Mouse (Mus musculus): ENCODE data around the gene Exo1.

Gene Exo1

DNA sequence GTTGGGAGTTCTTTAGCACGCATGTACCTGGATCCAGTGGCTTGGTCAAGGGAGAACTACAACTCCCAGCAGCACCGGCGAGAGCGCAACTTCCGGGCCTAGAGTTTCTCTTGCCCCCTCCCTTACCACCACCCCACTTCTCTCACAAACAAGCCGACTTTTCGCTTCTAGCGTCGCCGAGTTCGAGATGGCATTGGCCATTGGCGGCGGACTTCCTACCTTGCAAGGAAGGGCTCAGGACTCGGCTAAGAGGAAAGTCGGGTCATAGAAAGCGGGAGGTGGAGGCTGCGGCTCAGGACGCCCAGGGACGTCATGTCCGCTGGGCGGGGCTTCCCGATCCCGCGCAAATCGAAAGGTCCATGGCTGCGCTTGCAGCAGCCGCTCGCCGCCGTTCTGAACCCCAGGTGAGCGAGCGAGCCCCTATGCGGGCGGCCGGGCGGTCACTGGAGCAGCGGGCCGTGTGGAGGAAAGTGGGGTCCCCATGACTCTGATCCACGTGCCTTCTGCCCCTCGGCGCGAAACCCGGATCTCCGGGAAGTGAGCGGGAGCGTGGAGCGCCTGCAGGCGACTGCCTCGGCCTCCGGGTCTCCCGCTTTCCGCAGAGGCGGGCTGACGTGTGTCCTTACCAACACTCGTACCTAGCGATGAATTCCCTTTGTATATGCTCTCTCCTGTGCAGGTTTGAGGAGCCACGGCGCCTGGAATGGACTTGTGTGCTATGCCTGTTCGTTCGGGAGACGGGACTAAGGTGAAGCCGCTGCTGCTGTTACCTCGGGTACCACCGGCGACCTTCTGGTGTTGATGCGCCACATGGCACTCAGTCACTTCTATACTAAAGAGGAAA lies at the start of gene Exo1:
Gene Exo1, plus strand, starts transcription at position 129 of the 844 bp plus-strand sequence.
- DNase-seq (ENCODE audit: low spot score in 2 of 2) = peak; percentile 79

DNA sequence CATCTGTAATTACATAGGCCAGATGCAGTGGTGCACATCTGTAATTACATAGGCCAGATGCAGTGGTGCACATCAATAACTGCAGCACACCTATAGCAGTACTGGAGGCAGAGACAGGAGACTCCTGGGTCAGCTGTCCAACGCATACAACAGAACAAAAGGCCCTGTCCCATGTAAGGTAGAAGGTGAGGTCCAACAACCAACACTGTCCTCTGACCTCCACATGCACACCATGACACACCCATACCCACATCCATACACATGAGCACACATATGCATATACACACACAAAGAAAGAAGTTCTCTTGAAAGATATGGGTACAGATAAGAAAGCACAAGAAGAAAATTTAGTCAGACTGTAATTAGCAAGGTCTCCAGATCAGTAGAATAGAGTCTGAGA lies 24.9 kb upstream of the Exo1 start:
- DNase-seq (ENCODE audit: low spot score in 2 of 2) = no peak

DNA sequence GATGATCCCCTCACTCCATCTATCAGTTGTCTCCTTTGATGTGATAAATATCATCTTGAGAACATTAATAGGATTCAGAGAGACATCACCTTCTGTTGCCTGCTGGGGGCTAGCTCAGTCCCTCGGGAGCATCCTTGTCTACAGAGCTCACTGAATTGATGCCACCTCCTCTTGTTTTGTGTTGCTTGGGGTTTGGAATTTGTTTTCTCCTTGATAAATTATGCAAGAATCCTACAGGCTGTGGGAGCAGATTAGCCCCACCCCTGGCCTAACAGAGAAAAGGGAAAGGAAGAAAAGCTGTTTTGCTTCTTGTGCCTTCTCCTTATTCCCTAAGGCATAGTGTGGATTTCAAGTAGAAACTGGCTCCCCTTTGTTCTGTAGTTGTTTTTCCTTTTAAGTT lies 13.3 kb upstream of the Exo1 start:
- no peak for DNase-seq (ENCODE audit: low spot score in 2 of 2)

DNA sequence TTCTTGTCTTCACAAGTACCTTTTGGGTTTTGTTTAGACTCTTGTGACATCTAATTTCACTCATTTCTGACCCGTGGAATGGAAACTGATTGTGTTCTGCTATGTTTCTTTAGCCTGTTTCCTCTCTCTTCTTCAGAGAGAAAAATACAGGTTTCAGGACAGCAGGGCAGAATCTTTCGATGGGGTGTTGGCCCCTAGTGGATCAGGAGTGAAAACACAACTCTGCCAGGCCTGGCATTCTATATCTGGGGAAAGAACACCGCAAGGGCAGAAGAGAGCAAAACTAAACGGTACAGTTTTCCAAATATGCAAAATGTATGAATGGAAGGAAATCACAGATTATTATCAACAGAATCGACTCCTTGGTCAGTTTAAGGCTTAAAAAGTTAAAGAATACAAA lies 12.8 kb upstream of the Exo1 start:
- no peak for DNase-seq (ENCODE audit: low spot score in 2 of 2)

DNA sequence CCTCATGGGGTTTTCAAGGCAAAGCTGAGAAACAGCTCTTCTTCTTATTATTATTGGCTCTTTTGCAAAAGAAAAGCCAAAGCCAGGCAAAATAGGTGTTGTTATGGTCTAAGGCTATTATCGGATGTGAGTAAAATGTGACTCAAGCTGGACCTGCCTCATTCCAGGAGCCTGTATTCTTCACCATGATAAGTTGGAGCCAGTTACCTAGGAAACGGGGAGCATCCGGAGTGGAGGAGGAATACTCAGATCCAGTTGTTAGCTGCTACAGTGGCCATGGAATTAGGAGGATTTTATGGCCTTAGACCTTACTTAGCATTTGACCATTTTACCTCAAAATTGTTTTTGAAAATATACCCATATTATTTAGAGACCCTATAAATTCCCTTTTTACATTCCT lies 9.7 kb upstream of the Exo1 start:
- DNase-seq (ENCODE audit: low spot score in 2 of 2) = no peak

DNA sequence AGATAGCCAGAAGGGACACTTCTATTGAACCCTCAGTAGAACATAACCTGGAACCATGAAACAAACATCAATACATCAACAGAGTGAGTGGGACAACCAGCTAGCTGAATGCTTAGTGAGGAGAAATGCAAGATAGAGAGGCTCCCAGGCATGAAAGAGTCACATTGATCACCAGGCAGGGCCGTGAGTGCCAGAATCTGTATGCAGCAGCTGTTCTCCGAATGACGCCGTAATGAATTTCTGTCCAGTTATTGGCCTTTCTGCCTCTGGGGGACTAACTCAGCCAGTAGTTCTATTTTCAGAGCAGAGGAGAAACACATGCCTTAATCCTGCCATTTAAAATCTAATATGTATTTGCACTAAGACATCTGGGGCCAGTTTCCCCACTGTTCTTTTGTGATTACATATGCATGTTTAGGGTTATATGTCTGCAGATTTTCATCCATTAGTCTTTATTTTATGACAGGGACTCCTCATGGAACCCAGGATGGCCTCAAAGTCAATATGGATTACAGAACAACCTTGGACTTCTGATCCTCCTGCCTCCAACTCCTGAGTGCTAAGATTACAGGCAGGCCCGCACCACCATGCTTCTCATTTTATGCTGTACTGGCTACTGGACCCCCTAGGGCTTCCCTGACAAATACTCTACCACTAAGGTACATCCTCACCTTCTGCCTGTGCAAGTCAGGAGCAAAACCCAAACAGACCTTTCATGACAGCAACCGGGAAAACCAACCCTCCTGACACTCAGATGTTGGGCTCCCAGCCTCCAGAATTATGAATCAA lies 8.2 kb upstream of the Exo1 start:
- no peak for DNase-seq (ENCODE audit: low spot score in 2 of 2)

DNA sequence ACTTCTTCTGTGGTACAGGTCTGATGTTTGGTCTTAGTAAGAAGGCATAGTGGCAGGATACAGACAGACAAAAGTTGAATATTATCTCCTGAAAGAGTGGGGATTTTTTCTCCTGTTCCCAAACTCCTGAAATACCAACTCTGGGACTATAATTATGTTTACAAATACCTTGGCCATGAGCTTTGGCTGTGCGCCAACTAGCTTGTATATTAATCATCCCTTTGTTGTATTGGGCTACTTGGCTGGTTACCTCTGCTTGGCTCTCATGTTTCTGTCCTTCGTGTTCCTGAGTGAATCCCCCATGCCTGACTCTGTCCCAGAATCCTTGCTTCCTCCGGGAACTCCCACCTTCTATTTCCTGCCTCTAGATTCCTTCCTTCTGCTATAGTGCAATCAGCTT lies 3.0 kb downstream of the Exo1 start:
- no peak for DNase-seq (ENCODE audit: low spot score in 2 of 2)

DNA sequence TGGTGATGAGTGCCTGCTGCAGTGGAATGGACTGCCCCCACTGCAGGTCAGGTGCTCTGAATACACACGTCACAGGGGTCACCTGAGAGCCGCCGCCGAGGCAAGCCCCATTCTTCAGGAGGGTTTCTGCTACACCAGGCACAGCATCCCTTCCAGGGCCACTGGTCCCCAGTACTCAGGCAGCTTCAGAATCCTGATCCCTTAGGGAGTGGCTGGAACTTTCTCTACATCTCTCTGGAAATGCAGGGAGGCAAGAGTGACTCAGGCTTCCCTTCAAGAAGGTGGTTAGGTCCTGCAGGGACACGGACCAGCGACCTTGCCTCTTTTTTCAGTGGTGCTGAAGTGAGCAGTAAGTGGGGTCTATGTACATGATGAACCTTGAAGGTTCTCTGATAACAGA lies 12.9 kb downstream of the Exo1 start:
- DNase-seq (ENCODE audit: low spot score in 2 of 2) = no peak

DNA sequence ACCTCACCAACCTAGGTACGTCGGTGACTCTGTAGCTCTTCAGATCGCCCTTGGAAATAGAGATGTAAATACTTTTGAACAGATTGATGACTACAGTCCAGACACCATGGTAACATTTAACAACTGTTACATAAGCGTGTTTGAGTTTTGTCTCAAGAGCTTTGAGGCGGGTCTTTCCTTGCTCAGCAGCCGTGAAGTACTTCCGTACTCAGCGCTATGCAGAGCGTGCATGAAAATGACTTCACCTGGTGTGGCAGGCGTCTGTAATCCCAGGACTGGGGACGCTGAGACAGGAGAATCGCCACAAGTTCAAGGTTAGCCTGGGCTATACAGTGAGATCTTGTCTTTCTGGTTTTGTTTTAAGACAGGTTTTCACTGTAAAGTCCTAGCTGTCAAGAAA lies 13.3 kb downstream of the Exo1 start:
- no peak for DNase-seq (ENCODE audit: low spot score in 2 of 2)

DNA sequence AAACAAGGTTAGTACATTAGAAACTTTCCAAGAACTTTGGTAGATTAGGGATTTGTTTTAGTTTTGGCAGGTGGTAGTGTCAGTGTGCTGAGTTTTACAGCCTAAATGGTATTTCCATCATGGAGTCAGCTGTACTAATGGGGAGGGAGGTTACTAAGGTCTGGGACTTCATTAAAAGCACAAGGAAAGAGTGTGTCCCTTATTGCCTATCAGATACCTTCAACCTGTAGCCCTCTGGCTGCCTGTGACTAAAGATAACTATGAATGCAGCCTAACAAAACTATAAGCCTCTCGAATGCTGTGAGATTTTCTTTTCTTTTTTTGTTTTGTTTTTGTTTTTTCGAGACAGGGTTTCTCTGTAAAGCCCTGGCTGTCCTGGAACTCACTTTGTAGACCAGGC lies 30.8 kb downstream of the Exo1 start:
- no peak for DNase-seq (ENCODE audit: low spot score in 2 of 2)

DNA sequence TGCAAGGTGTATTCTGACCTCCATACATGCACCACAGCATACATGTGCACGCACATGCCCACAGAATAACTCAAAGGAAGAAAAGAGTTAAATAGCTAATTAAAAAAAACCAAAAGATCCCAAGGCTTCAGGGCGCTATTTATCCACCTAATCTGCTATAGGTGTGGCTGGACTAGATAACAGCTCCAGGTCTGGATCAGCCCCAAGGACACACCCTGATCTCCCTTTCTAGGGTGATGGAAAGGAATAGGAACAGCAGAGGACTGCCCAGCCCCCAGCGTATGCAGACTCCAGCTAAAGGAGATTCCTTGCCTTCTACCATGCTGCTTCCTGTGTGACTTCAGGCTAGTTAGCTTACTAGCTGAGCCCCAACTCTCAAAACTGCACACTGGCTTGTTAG lies 31.7 kb downstream of the Exo1 start:
- no peak for DNase-seq (ENCODE audit: low spot score in 2 of 2)

DNA sequence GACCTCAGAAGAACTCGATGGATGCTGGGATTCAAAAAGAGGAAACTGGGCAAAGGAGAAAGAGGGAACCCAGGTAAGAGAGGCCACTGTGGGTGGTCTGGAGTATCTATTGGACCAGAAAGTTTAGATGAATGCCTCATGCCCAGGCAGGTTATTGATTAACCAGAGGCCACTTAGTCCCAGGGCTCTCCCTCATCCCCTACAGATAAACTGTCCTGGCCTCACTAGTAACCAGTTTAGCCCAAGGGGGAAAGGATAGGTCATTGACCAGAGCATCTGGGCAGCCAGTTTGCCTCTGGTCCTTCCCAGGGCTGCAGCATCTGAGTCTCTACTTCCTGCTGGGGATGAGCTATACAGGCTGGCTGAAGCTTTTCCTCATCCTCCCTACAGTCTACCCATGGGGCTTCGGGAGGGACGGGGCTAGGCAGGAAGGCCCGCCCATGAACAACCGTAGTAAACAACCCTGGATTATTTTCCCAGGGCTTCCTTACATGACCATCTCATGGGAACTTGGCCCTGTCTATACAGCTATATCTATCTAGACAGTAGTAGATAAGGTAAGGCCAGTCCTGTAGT lies 33.4 kb downstream of the Exo1 start:
- DNase-seq (ENCODE audit: low spot score in 2 of 2) = no peak

DNA sequence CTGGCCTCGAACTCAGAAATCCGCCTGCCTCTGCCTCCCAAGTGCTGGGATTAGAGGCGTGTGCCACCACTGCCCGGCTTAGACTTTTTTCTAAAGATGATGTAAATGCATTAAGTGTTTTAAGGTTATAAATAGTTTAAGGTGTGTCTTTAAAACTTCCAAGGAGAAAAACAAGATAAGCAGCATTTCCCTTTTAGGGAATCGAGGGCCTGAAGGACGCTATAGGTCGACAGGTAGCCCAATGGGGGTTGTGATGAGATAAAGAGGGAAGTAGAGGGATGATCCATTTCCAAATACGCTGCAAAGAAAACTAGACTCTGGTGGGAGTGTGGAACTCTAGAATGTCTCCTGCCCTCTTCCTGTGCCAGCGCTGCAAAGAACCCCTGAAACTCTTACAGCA lies 39.6 kb downstream of the Exo1 start, which contains the start of gene Gm38100:
Gene Gm38100, plus strand, starts transcription at position 301 of the 400 bp plus-strand sequence.
- no peak for DNase-seq (ENCODE audit: low spot score in 2 of 2)

DNA sequence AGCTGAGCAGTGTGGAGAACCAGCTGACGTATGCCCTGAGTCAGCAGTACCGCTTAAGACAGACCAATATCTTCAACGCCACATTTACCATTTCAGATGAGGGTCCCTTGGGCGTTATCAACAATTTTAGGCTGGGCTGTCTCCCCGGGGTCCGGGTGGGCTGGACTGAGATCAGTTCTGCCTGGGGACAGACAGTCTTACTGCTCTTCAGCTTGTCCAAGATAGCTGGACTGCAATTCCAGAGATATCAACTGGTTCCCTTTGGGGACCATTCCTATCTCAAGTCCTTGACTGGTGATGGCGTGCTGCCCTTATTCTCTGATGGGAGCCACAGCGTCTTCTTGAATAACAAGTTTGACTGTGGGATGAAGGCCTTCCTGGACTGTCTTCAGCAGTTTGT lies 40.7 kb downstream of the Exo1 start:
- no peak for DNase-seq (ENCODE audit: low spot score in 2 of 2)

DNA sequence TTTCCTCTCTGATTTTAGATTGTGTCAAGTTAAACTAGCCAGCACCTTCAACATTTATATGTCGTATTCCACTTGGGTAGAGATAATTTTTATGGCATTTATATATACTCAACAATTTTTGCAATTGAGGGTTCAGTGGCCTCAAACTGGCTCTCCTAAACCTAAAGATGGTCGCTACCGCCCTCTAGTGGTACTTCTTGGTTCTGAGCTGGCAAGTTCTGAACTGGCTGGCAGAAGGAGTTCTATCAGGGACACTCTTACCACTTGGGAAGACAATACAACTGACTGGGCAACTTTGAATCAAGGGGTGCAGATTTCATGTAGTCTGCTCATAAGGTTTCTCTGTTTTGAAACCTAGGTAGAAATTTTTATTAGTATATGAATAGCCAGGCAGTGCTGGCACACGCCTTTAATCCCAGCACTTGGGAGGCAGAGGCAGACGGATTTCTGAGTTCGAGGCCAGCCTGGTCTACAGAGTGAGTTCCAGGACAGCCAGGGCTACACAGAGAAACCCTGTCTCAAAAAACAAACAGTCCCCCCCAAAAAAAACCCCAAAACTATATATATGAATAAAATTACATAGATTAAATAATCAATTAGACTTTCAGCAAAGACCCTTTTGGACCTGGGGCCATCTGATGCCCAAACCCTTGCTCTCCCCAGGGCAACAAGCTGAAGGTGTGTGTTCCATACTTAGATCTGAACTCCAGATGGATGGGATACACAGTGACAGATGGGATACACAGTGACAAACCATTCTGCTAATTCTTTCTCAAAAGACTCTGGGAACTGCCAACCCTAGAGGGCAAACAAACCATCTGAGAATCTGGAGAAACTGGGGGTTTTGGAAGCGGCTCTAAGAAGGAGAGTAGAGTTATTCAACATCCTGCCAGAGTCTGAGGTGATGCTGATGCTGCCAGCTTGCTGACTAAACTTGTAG lies 43.7 kb downstream of the Exo1 start:
- DNase-seq (ENCODE audit: low spot score in 2 of 2) = peak; percentile 49 to 55

DNA sequence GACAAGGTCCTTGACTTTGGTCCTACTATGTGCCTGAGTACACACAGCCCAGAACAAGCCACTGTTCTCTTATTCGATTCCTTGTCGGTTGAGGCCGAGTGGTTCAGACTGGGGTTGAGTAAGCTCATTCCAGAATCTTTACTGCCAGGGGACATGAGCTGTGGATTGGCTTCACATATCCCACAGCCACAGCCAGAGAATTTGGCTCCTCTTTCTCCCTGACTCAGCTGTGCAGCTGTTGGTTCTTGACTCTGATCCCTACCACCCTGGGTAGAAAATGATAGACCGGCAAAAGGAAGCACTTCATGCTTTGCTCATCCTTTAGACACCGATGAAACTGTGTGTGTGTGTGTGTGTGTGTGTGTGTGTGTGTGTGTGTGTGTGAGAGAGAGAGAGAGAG lies 51.0 kb downstream of the Exo1 start:
- DNase-seq (ENCODE audit: low spot score in 2 of 2) = no peak

DNA sequence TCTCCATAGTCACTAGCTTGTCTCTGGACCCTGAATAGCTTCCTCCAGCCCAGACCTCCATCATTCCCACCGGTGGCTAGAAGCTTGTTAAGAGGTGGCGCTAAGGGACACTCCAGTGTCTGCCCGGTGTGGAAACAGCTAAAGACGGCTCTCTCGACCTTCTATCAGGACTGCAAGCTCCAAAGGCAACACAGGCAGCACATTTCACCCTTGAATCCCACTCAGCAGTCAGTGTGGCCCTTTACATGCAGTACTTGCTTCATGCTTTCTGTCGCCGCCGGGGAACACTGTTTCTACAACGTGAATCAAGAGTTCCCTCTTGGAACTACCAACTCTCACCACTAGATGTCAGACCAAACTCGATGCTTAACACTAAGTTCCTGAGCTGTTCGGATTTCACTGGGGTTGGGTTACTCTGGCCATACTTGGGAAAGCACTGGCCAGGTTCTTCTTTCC lies 55.9 kb downstream of the Exo1 start:
- DNase-seq (ENCODE audit: low spot score in 2 of 2) = peak; percentile 52 to 61

DNA sequence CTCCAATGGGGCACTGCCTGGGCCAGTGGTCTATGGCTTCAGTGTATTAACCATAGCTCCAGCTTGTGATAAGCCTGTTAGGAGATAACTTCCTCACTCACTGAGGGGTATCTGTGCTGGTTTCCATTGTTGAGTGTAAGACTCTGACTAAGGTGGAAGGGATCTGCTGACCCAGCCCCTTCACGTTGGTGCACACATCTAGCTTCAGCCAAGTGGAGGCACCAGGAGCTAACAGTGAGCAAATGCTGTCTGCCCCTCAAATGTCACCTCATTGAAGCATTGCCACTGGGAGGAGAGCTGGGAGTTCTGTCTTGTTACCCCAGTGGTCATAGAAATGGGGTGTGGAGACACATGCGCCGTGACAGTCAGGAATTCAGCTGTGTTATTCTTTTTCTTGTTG lies 58.4 kb downstream of the Exo1 start:
- no peak for DNase-seq (ENCODE audit: low spot score in 2 of 2)

DNA sequence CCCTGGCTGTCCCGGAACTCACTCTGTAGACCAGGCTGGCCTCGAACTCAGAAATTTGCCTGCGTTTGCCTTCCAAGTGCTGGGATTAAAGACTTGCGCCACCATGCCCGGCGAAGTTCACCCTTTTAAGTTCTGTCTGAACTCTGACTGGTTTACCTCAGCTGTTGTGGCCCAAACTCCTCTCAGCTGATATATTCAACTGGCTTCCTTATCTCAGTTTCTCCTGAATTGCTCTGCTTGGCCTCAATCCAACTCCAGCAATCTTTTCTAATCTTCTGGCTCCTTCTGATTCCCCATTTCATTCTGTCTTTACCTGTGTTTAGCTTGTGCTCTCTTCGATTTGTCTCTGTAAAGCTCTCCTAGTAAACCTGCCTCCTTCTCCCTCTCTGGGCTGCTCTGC lies 62.8 kb downstream of the Exo1 start:
- no peak for DNase-seq (ENCODE audit: low spot score in 2 of 2)

DNA sequence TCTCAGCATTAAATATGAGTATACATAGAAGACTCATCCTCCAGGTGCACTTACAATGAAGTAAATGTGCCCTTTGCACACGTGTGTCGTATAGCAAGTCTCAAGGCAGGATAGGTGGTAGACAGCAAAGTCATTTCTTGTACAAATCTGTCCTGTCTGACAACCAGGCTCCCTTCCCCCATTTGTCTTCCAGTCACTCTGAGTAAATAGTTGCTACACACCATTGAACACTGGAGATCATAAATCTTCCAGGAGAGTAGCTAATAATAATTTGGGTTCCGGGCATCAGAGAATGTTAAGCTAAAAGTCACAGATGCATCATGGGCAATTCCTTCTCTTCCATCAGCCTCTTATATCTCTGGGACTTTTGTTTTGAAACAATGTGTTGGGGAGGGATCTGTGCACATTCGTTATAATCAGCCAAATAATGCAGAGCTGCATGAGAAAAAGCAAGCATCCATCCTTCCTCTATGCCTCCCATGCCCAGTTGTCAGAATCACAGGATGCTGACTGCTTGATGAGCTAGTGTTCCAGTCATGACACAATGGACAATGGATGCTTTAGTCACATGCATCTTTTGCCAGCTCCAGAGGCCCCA lies 66.4 kb downstream of the Exo1 start:
- no peak for DNase-seq (ENCODE audit: low spot score in 2 of 2)

DNA sequence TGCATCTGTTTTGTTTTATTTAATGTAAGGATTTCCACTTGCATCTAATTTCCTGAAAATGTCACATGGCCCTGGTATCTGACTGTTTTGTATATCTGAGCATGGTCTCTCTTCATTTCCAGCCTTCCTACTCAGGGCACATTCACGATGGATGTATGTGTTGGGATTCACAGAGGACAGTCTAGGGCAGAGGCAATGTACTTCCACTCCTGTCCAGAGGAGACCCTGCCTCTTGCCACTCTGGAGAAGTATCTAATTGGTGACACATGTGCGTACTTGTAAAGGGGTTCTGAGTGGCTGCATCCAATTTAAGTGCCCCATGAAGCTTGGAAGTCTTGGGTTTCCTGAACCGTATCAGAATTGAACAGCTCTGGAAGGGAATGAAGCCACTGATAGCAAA lies 70.0 kb downstream of the Exo1 start:
- DNase-seq (ENCODE audit: low spot score in 2 of 2) = no peak

Measured in right cerebral cortex, postnatal 36 days (tissue).